Mouse (Mus musculus) midbrain, embryonic 10.5 days (tissue): Measurements from ENCODE around the gene Pdcd7. TPM values are rescaled to one million over a fixed set of nuclear protein-coding genes. Genes with fewer than 3 reads are reported as not detected.

Source experiments
- DNase-seq: peaks from one replicate; pipeline ENCODE4 v3.0.0-alpha.2; 2017; ENCODE audit warnings: low spot score
- H3K27ac ChIP-seq: fragments of 300-500 bp; sonication (generic); replicated peaks from 2 replicates; pipeline ENCODE4 v1.5.1; 2016; ENCODE audit warnings: mild to moderate bottlenecking
- H3K27me3 ChIP-seq: fragments of 300-500 bp; sonication (generic); 2 replicates; pipeline ENCODE4 v1.6.1; 2016; ENCODE audit warnings: low read depth, mild to moderate bottlenecking; ENCODE audit not compliant: poor library complexity, severe bottlenecking
- H3K36me3 ChIP-seq: fragments of 300-500 bp; sonication (generic); 2 replicates; pipeline ENCODE4 v1.6.1; 2016; ENCODE audit warnings: mild to moderate bottlenecking, moderate library complexity
- H3K4me1 ChIP-seq: fragments of 300-500 bp; sonication (generic); 2 replicates; pipeline ENCODE4 v1.6.1; 2016
- H3K4me3 ChIP-seq: fragments of 300-500 bp; sonication (generic); 2 replicates; pipeline ENCODE4 v1.5.1; 2016; ENCODE audit warnings: mild to moderate bottlenecking, moderate library complexity
- H3K9me3 ChIP-seq: fragments of 300-500 bp; sonication (generic); replicated peaks from 2 replicates; pipeline ENCODE4 v1.6.1; 2016; ENCODE audit warnings: mild to moderate bottlenecking
- WGBS: fragments of 180-500 bp; shearing (Covaris S2); methylation state at CpG from one replicate; pipeline ENCODE4 v1.1.7; 2016; 5-methylcytosine and 5-hydroxymethylcytosine counted together
- polyA plus RNA-seq: library from polyadenylated mRNA; unstranded; fragments of >200 nt; fragmentation: Nextera tagmentation; extraction: Ambion mirVana; gene quantifications from 2 replicates; pipeline ENCODE4 v1.2.1, GENCODE M21; 2016

The Pdcd7 gene
- polyA plus RNA-seq, 1 experiment from 2014 or later, result 8.1 TPM

GRCm38 (mm10) chr9:65363684-65364083, 17.8 kb downstream of the Pdcd7 start:
- H3K27me3 ChIP-seq, result no peaks in the 10 kb centered on the region
- DNase-seq, result no peak
- H3K9me3 ChIP-seq, result no peaks in the 10 kb centered on the region
- H3K36me3 ChIP-seq, result peaks cover 59% of the 10 kb centered on the region
- peaks cover 5% of the 10 kb centered on the region for H3K4me1 ChIP-seq
- no peak overlapping the region for H3K4me3 ChIP-seq
- H3K27ac ChIP-seq, result no peak overlapping the region
- 80% methylated on average over 9 of the region's 9 CpGs for WGBS

- peaks cover 41% of the 10 kb centered on the region for H3K36me3 ChIP-seq
- H3K4me3 ChIP-seq, result no peak overlapping the region
- no peaks in the 10 kb centered on the region for H3K9me3 ChIP-seq
- H3K4me1 ChIP-seq, result peaks cover 5% of the 10 kb centered on the region
- no peak for DNase-seq
- WGBS, result 90% methylated on average over 7 of the region's 7 CpGs
- no peaks in the 10 kb centered on the region for H3K27me3 ChIP-seq
- no peak overlapping the region for H3K27ac ChIP-seq
These were observed 19.8 kb downstream of the Pdcd7 start for GRCm38 (mm10) chr9:65365721-65366120.

- WGBS, result 79% methylated on average over 24 of the region's 24 CpGs
These were observed 25.9 kb downstream of the Pdcd7 start for GRCm38 (mm10) chr9:65371756-65372155.

GRCm38 (mm10) chr9:65372449-65372848, 26.5 kb downstream of the Pdcd7 start:
- 78% methylated on average over 4 of the region's 4 CpGs for WGBS
- DNase-seq, result no peak
- H3K27me3 ChIP-seq, result no peaks in the 10 kb centered on the region
- H3K4me3 ChIP-seq, result no peak overlapping the region
- H3K36me3 ChIP-seq, result peaks cover 30% of the 10 kb centered on the region
- H3K27ac ChIP-seq, result no peak overlapping the region
- H3K4me1 ChIP-seq, result no peaks in the 10 kb centered on the region
- H3K9me3 ChIP-seq, result no peaks in the 10 kb centered on the region

More at GRCm38 (mm10) chr9:65371756-65372155, 25.9 kb downstream of the Pdcd7 start:
- Histone ChIP-seq H3K4me1 (peaks cover 5% of the 10 kb centered on the region), H3K36me3 (peaks cover 24% of the 10 kb centered on the region), H3K9me3 (no peaks in the 10 kb centered on the region), H3K4me3 (no peak overlapping the region), H3K27me3 (no peaks in the 10 kb centered on the region), H3K27ac (no peak overlapping the region)
- DNase-seq, result no peak

GRCm38 (mm10) chr9:65374468-65375162, 28.7 kb downstream of the Pdcd7 start:
- no peak for DNase-seq
- WGBS, result 88% methylated on average over 5 of the region's 5 CpGs
- Histone ChIP-seq H3K4me3 (no peak overlapping the region), H3K4me1 (no peaks in the 10 kb centered on the region), H3K27ac (no peak overlapping the region), H3K9me3 (no peaks in the 10 kb centered on the region), H3K36me3 (peaks cover 31% of the 10 kb centered on the region), H3K27me3 (no peaks in the 10 kb centered on the region)

- WGBS, result 82% methylated on average over 9 of the region's 9 CpGs
- H3K9me3 ChIP-seq, result no peaks in the 10 kb centered on the region
- H3K27me3 ChIP-seq, result no peaks in the 10 kb centered on the region
- no peak for DNase-seq
- H3K27ac ChIP-seq, result no peak overlapping the region
- H3K4me3 ChIP-seq, result no peak overlapping the region
- H3K36me3 ChIP-seq, result peaks cover 31% of the 10 kb centered on the region
- no peaks in the 10 kb centered on the region for H3K4me1 ChIP-seq
These were observed 29.4 kb downstream of the Pdcd7 start for GRCm38 (mm10) chr9:65375163-65375934.

- Histone ChIP-seq H3K9me3 (no peaks in the 10 kb centered on the region), H3K27me3 (no peaks in the 10 kb centered on the region), H3K4me3 (no peak overlapping the region), H3K4me1 (peaks cover under 1% of the 10 kb centered on the region; the same call in 1 of the 2 replicates), H3K27ac (0 out of 2 replicates have a peak overlapping the region, but pooled peaks have one; percentile 1), H3K36me3 (peaks cover 11% of the 10 kb centered on the region; the same call in 1 of the 2 replicates)
- 82% methylated on average over 4 of the region's 4 CpGs for WGBS
- DNase-seq, result no peak
These were observed 35.2 kb downstream of the Pdcd7 start for GRCm38 (mm10) chr9:65381017-65381590.

- WGBS, result 78% methylated on average over 6 of the region's 6 CpGs
- H3K4me1 ChIP-seq, result peaks cover 7% of the 10 kb centered on the region
These were observed 36.3 kb downstream of the Pdcd7 start for GRCm38 (mm10) chr9:65382031-65382750.

GRCm38 (mm10) chr9:65382751-65383097, 36.8 kb downstream of the Pdcd7 start:
- Histone ChIP-seq H3K9me3 (no peaks in the 10 kb centered on the region), H3K27ac (no peak overlapping the region), H3K27me3 (no peaks in the 10 kb centered on the region), H3K4me1 (peaks cover 7% of the 10 kb centered on the region), H3K4me3 (no peak overlapping the region), H3K36me3 (peaks cover 1% of the 10 kb centered on the region; the same call in 1 of the 2 replicates)
- DNase-seq, result no peak
- WGBS, result 63% methylated on average over 3 of the region's 3 CpGs

More at GRCm38 (mm10) chr9:65382031-65382750, 36.3 kb downstream of the Pdcd7 start:
- no peaks in the 10 kb centered on the region for H3K27me3 ChIP-seq
- H3K4me3 ChIP-seq, result no peak overlapping the region
- H3K36me3 ChIP-seq, result peaks cover 7% of the 10 kb centered on the region; the same call in 1 of the 2 replicates
- DNase-seq, result no peak
- H3K27ac ChIP-seq, result no peak overlapping the region
- H3K9me3 ChIP-seq, result no peaks in the 10 kb centered on the region

- no peak for DNase-seq
- peaks cover 7% of the 10 kb centered on the region for H3K4me1 ChIP-seq
- WGBS, result 70% methylated on average over 3 of the region's 3 CpGs
- no peak overlapping the region for H3K27ac ChIP-seq
- H3K4me3 ChIP-seq, result no peak overlapping the region
- no peaks in the 10 kb centered on the region for H3K9me3 ChIP-seq
- H3K27me3 ChIP-seq, result peaks cover 12% of the 10 kb centered on the region
- H3K36me3 ChIP-seq, result no peaks in the 10 kb centered on the region
These were observed 38.4 kb downstream of the Pdcd7 start for GRCm38 (mm10) chr9:65384276-65384675.

GRCm38 (mm10) chr9:65386373-65387140, 40.7 kb downstream of the Pdcd7 start:
- Histone ChIP-seq H3K9me3 (no peaks in the 10 kb centered on the region), H3K27ac (0 out of 2 replicates have a peak overlapping the region, but pooled peaks have one; percentile 6), H3K4me3 (no peak overlapping the region), H3K4me1 (peaks cover 17% of the 10 kb centered on the region), H3K27me3 (peaks cover 35% of the 10 kb centered on the region), H3K36me3 (no peaks in the 10 kb centered on the region)
- WGBS, result 41% methylated on average over 8 of the region's 8 CpGs
- DNase-seq, result no peak
